Mouse (Mus musculus) lung, embryonic 14.5 days (tissue): Measurements from ENCODE around the gene Inpp5k. TPM values are rescaled to one million over a fixed set of nuclear protein-coding genes. Genes with fewer than 3 reads are reported as not detected.
A peak's percentile ranks its signal among the peaks of the same experiment; 100 is the strongest.

Source experiments
- ATAC-seq: fragments of 200-750 bp; cut with Nextera tagmentation; 2 replicates; pipeline ENCODE4 v1.8.0; 2017; ENCODE audit warnings: mild to moderate bottlenecking, moderate TSS enrichment, moderate library complexity; ENCODE audit not compliant: insufficient read depth
- DNase-seq: peaks from one replicate; pipeline ENCODE4 v3.0.0-alpha.2; 2015
- H3K27ac ChIP-seq: fragments of 300-500 bp; sonication (generic); 2 replicates; pipeline ENCODE4 v1.5.1; 2014; ENCODE audit warnings: low read depth, mild to moderate bottlenecking, moderate library complexity
- H3K27me3 ChIP-seq: fragments of 300-500 bp; sonication (generic); 2 replicates; pipeline ENCODE4 v1.6.1; 2014; ENCODE audit warnings: low read length, control low read depth; ENCODE audit not compliant: insufficient read depth
- H3K36me3 ChIP-seq: fragments of 300-500 bp; sonication (generic); 2 replicates; pipeline ENCODE4 v1.6.1; 2014; ENCODE audit warnings: control low read depth; ENCODE audit not compliant: insufficient read depth
- H3K4me1 ChIP-seq: fragments of 300-500 bp; sonication (generic); 2 replicates; pipeline ENCODE4 v1.6.1; 2014; ENCODE audit warnings: antibody characterized with exemption, control low read depth; ENCODE audit not compliant: insufficient read depth
- H3K4me2 ChIP-seq: fragments of 300-500 bp; sonication (generic); 2 replicates; pipeline ENCODE4 v1.6.1; 2014; ENCODE audit warnings: mild to moderate bottlenecking
- H3K4me3 ChIP-seq: fragments of 300-500 bp; sonication (generic); 2 replicates; pipeline ENCODE4 v1.5.1; 2014; ENCODE audit warnings: low read depth, low read length
- H3K9ac ChIP-seq: fragments of 300-500 bp; sonication (generic); 2 replicates; pipeline ENCODE4 v1.6.1; 2014
- H3K9me3 ChIP-seq: fragments of 300-500 bp; sonication (generic); 2 replicates; pipeline ENCODE4 v1.6.1; 2016; ENCODE audit warnings: low read depth, low read length, control low read depth
- CTCF ChIP-seq: IDR thresholded peaks from 2 replicates; pipeline ENCODE4 v1.5.1; 2016; ENCODE audit warnings: antibody characterized with exemption, low read depth
- WGBS: fragments of 180-500 bp; shearing (Covaris S2); extraction: QIAGEN DNeasy Blood & Tissue Kit; methylation state at CpG from one replicate; pipeline ENCODE4 v1.1.7; 2014; 5-methylcytosine and 5-hydroxymethylcytosine counted together
- polyA plus RNA-seq: library from polyadenylated mRNA; unstranded; fragments of >200 nt; fragmentation: Nextera tagmentation; extraction: Ambion mirVana; gene quantifications from 2 replicates; pipeline ENCODE4 v1.2.1, GENCODE M21; 2014

The Inpp5k gene
- polyA plus RNA-seq, 1 experiment from 2014 or later: 23.1 TPM

GRCm38 (mm10) chr11:75678747-75679438 is 48.1 kb downstream of the Inpp5k start, which contains the start of gene Crk:
TSS of gene Crk (plus strand) at chr11:75679259.
- 0% methylated on average over 53 of the region's 55 CpGs for WGBS

DNA sequence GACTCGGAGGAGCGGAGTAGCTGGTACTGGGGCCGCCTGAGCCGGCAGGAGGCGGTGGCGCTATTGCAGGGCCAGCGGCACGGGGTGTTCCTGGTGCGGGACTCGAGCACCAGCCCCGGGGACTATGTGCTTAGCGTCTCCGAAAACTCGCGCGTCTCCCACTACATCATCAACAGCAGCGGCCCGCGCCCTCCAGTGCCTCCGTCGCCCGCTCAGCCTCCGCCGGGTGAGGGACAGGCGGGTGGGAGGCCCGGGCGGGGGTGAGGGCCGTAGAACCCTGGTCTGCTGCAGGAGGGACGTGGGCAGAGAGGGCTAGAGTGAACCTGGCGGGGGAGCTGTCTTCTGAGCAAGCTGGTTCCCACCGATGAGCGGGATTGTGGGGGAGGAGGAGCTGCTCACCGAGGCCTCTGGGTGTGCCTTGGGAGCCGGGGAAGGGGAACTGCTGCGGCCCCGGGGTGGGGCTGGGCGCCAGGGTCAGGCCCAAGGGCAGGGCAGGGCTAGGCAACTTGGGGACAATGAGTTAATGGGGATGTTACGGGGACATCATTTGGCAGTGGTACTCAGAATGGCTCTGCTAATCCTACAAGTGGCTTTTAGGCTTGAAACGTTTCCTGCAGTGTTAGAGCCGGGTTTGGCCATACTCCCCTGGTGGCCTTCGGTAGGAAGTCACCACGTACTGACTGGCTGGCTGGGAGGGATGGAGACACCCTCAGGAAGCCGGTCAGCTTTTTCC is 48.8 kb downstream of the Inpp5k start:
- Histone ChIP-seq H3K27ac (peak overlapping the region; percentile 94), H3K27me3 (no peaks in the 10 kb centered on the region), H3K4me3 (peak overlapping the region; percentile 100), H3K4me1 (0 out of 2 replicates have a peak, but pooled peaks cover 8% of the 10 kb centered on the region), H3K9me3 (no peaks in the 10 kb centered on the region), H3K9ac (peak overlapping the region; percentile 96), H3K4me2 (peak overlapping the region; percentile 82), H3K36me3 (peaks cover 16% of the 10 kb centered on the region)
- ATAC-seq: peak; percentile 77
- peak; percentile 71 for TF ChIP-seq CTCF
- peak; percentile 81 for DNase-seq
- WGBS: under 1% methylated on average over 43 of the region's 43 CpGs

More at GRCm38 (mm10) chr11:75678747-75679438, 48.1 kb downstream of the Inpp5k start, which contains the start of gene Crk:
- TF ChIP-seq CTCF: no peak
- Histone ChIP-seq H3K9ac (peak within 1 kb of the TSS; percentile 96), H3K4me3 (peak within 1 kb of the TSS; percentile 100), H3K9me3 (no peaks in the 10 kb centered on the region), H3K27me3 (no peaks in the 10 kb centered on the region), H3K27ac (peak within 1 kb of the TSS; percentile 94), H3K4me1 (0 out of 2 replicates have a peak, but pooled peaks cover 8% of the 10 kb centered on the region), H3K4me2 (peak within 1 kb of the TSS; percentile 82), H3K36me3 (peaks cover 10% of the 10 kb centered on the region)
- DNase-seq (peak; percentile 100), ATAC-seq (peak; percentile 97)

- WGBS: 93% methylated on average over 5 of the region's 5 CpGs
- no peak for TF ChIP-seq CTCF
- Histone ChIP-seq H3K27me3 (no peaks in the 10 kb centered on the region), H3K27ac (no peak overlapping the region), H3K9ac (no peak overlapping the region), H3K4me1 (0 out of 2 replicates have a peak, but pooled peaks cover 8% of the 10 kb centered on the region), H3K4me2 (no peak overlapping the region), H3K36me3 (peaks cover 17% of the 10 kb centered on the region), H3K9me3 (no peaks in the 10 kb centered on the region), H3K4me3 (no peak overlapping the region)
- DNase-seq: no peak
- ATAC-seq: no peak
These were observed 53.7 kb downstream of the Inpp5k start for GRCm38 (mm10) chr11:75684462-75684861.

- no peak overlapping the region for H3K27ac ChIP-seq
- ATAC-seq (no peak), DNase-seq (no peak)
- WGBS: 77% methylated on average over 2 of the region's 2 CpGs
- H3K4me3 ChIP-seq: no peak overlapping the region
- H3K36me3 ChIP-seq: peaks cover 22% of the 10 kb centered on the region
- H3K4me2 ChIP-seq: no peak overlapping the region
- H3K4me1 ChIP-seq: 0 out of 2 replicates have a peak, but pooled peaks cover 8% of the 10 kb centered on the region
- no peak overlapping the region for H3K9ac ChIP-seq
- H3K9me3 ChIP-seq: no peaks in the 10 kb centered on the region
- TF ChIP-seq CTCF: no peak
- no peaks in the 10 kb centered on the region for H3K27me3 ChIP-seq
These were observed 54.2 kb downstream of the Inpp5k start for GRCm38 (mm10) chr11:75684956-75685355.

DNA sequence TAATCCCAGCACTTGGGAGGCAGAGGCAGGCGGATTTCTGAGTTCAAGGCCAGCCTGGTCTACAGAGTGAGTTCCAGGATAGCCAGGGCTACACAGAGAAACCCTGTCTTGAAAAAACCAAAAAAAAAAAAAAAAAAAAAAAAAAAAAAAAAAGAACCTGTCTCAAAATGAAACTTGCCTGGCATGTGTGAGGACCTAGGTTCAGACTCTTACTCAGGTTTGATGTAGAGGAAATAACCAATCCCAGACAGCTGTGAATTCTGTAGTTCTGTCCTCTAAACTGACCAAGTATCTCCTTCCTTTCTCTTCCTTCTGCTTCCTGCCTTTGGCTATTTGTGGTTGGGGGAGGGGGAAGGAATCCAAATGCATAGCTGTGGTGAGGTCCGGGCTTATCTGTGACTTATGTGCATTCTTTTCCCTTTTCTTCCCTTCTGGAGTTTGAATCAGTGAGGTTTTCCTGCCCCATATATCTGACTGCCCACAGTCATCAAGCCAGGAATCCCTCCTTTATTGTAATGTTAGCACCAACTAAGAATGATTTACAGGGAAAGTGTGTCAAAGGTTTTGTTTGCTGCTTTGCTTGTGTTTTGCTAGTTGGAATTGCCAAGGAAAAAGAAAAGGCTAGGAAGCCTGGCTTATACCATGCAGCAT is 56.7 kb downstream of the Inpp5k start:
- TF ChIP-seq CTCF: no peak
- DNase-seq: peak; percentile 6
- no peak overlapping the region for H3K4me3 ChIP-seq
- no peaks in the 10 kb centered on the region for H3K27me3 ChIP-seq
- no peaks in the 10 kb centered on the region for H3K4me1 ChIP-seq
- WGBS: 45% methylated on average over 2 of the region's 2 CpGs
- peaks cover 37% of the 10 kb centered on the region for H3K36me3 ChIP-seq
- no peak for ATAC-seq
- no peak overlapping the region for H3K9ac ChIP-seq
- no peak overlapping the region for H3K27ac ChIP-seq
- no peaks in the 10 kb centered on the region for H3K9me3 ChIP-seq
- H3K4me2 ChIP-seq: no peak overlapping the region

GRCm38 (mm10) chr11:75688132-75688531 is 57.3 kb downstream of the Inpp5k start:
- peaks cover 39% of the 10 kb centered on the region for H3K36me3 ChIP-seq
- H3K4me1 ChIP-seq: no peaks in the 10 kb centered on the region
- DNase-seq (no peak), ATAC-seq (no peak)
- H3K27me3 ChIP-seq: no peaks in the 10 kb centered on the region
- H3K9me3 ChIP-seq: no peaks in the 10 kb centered on the region
- no peak overlapping the region for H3K27ac ChIP-seq
- no peak overlapping the region for H3K4me3 ChIP-seq
- no peak overlapping the region for H3K4me2 ChIP-seq
- no peak overlapping the region for H3K9ac ChIP-seq
- WGBS: 74% methylated on average over 2 of the region's 2 CpGs
- TF ChIP-seq CTCF: no peak
